Mouse (Mus musculus): ENCODE data around the gene Zic1.

GRCm38 (mm10) chr9:91366999-91367811, 1.6 kb upstream of the Zic1 start:
- TF ChIP-seq POLR2A (IDR thresholded peaks at IDR 0.05; ENCODE audit: low read depth, low read length) (no peak), CTCF (IDR thresholded peaks at IDR 0.05; ENCODE audit: extremely low read depth, insufficient read length, insufficient replicate concordance, low read depth, low read length) (no peak)
